Mouse (Mus musculus) embryo, embryonic 11 days (tissue): ENCODE results near the gene Coro6.

Experiments used
- DNase-seq: peaks from one replicate; pipeline ENCODE4 v3.0.0-alpha.2; 2015

Coro6 gene

GRCm38 (mm10) chr11:77465111-77465510 lies 2.9 kb downstream of the Coro6 start:
- no peak for DNase-seq

DNA sequence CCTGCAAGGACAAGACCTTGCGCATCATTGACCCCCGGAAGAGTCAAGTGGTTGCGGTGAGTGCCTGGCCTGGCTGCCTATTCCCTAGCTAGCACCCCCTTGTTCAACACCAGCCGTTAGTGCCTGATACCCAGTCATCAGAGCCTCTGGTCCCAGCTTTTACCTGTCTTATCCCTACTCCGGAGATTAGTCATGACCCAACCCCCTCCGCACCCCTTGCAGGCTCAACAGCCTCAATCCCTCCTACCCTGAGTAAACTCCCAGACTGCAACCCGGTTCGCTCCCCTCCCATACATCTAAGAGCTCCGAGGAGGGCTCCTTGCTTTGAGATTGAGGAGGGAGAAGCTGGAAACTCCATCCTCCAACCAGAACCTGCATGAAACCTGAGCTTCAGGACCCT lies 4.3 kb downstream of the Coro6 start:
- DNase-seq: no peak

- DNase-seq: peak; percentile 73
Measured at GRCm38 (mm10) chr11:77467157-77467556, 4.9 kb downstream of the Coro6 start.

GRCm38 (mm10) chr11:77467784-77468183 lies 5.6 kb downstream of the Coro6 start:
- peak; percentile 79 for DNase-seq

- DNase-seq: no peak
Measured at GRCm38 (mm10) chr11:77468397-77468796, 6.2 kb downstream of the Coro6 start.

GRCm38 (mm10) chr11:77471407-77471806 lies 9.2 kb downstream of the Coro6 start:
- no peak for DNase-seq

DNA sequence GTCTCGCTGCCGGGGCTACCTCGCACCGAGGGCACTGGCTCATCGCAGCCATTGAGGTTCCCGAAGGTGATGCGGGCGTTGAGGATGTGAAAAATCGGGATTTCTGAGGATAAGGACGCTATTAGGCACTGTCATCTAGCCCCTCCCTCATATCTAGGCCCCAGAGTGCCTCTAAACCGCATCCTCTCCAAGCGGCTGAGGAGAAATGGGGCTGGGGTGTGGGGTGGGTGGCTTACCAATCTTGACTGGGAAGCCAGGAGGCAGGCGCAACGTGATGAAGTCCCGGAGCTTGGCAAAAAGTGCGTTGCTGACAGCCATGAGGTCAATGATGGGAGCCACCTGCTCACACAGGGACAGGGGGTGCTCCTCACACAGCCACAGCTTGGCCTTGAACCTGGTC lies 10.6 kb downstream of the Coro6 start:
- DNase-seq: no peak

- no peak for DNase-seq
Measured at GRCm38 (mm10) chr11:77476216-77476615, 14.0 kb downstream of the Coro6 start.

DNA sequence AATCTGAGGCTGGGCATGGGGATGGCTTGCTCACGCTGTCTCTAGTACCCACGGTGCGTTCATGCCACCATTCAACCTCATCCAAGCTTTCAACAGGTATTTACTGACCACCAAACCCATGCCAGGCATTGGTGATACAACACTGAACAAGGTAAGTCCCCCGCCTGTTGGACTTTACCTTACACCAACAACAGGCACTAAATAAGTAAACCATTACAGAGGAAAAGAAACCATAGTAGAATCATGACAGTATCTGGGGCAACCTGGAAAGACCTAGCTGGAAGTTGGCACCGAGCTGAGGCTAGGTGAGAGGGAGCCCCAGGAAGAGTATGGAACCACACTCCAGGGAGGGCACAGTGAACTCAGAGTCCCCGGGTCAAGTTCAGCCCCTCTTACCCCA lies 14.7 kb downstream of the Coro6 start:
- DNase-seq: no peak

DNA sequence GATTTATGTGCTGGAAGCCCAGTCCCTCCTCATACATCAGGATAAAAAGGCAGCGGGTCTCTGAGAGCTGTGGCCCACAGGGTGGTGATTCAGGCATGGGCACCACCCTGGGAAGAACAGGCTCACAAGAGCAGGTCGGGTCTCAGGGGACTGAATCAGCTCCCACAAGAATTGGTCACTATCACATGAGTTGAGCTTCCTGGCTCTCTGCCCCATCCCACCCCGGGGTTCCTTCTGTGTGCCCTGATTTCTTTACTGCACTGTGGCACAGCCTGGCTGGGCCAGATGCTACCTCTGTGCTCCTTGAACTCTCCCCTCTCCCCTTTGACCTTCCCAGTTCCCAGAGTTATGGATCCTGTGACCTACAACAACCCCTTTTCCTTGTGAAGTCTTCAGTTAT lies 20.8 kb downstream of the Coro6 start:
- DNase-seq: no peak

DNA sequence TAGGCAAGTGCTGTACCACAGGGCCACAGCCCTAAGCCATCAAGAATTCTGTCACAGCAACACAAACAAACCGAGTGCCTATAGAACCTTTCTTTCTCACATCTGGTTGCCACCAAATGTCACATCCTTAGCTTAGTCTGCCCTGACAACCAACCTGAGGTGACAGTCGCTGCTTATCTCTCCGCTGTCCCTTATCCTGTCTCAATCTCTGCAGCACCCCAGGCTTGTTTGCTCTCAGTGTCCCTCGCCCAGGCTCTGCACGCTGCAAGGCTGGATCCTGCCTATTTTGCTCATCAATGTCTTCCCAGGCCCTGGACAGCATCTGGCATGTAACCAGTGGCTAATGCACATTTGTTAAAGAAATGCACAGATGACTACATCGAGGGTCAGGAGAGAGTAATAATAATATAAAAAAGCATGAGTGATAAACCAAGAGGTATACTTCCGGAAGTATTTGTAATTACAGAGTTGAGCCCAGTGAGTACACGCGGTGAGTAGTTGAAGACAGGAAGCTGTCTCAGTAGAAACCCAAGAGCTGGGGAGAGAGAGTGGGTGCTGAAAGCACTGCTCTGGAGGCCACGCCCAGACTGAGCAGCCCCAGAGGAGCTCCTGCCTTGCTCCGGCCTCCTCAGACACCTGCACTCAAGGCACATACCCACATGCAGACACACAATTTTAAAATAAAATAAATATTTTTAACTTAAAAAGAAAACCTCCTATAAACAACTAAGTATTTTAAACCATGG lies 21.5 kb downstream of the Coro6 start:
- no peak for DNase-seq

DNA sequence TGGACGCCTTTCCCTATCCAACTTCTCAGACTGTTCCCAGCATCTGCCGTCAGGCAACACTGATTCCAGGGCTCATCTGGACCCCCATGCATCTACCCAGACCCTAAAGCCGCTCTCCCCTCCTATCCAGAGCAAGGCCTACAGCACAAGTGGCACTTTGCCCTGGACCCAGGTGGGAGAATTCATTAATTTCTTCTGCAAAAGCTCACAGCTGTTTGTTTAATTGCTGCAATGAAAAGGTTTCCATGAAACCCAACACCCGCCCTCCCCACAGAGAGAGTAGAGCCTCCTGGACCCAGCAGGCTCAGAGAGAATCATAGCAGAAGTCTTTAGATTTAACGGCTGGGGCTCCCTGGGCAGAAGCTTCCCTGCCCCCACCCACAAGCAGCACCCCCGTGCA lies 23.0 kb downstream of the Coro6 start:
- DNase-seq: no peak

DNA sequence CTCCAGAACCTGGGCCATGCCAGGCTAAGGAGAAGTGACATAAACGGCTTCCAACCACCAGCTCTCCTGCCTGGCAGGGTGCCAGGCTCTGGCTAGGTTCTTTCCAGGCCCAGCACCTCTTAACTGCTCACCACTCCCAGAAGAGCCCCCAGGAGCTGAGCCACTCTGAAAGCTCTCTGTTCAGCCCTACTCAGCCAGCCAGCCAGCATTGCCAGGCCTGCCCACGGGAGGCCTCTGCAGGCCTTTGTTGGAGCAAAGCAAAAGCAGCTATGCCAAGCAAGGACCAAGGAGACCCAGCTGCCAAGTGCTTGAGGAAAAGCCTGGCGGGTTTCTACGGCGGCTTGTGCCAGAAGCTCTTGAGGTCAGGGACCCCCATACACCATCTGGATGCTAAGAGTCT lies 24.6 kb downstream of the Coro6 start:
- no peak for DNase-seq

GRCm38 (mm10) chr11:77488771-77489581 lies 26.8 kb downstream of the Coro6 start:
- peak; percentile 50 for DNase-seq

DNA sequence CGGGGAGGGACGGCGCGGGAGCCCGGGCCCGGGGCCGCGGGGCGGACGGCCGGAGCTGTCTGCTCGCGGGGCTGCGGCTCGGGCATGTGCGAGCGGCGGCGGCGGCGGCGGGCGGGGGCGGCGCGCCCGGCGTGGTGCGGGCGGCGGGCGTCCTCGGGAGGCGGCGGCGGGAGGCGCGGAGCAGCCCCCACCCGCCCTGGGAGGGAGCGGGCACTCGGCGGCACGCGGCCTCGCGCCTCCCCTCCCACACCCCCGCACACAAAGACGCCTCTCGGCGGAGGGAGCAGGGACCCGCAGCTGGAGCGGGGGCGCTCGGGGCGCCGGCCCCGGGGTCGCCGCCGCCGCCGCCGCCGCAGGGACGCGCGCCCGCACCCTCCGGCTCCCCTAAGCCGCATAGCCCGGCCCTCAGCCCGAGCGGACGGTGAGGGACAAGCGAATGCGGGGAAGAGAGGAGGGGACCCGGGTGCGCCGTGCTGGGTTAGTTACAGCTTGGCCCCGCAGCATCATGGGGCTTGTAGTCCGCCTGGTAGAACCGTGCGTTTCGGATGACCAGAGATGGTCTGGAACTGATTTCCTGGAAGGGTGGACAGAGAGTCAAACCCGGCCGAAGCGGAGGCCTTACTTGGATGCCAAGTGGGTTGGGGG lies 27.5 kb downstream of the Coro6 start, which contains the start of gene Ankrd13b:
Gene Ankrd13b, minus strand, starts transcription at position 88 of the 645 bp plus-strand sequence.
- DNase-seq: peak; percentile 91

DNA sequence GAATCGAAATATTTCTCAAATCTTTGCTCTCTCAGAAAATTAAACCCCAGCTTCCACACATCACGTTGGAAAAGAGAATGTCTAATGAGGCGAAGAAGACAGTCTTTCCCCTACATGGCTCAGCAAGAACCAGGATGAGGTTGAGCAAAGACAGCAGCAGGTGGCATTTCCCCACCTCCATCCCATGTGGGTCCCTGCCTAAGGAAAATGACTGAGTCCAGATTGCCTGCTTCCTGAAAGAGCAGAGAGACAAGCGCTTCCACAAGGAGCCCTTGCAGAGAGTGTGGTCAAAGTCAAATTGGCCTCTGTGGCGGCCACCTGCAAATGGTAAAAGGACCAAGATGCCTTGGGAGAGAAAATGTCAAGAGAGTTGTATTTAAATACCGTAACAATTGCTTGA lies 28.2 kb downstream of the Coro6 start:
- DNase-seq: no peak

- peak; percentile 95 for DNase-seq
Measured at GRCm38 (mm10) chr11:77491123-77491501, 28.9 kb downstream of the Coro6 start.

DNA sequence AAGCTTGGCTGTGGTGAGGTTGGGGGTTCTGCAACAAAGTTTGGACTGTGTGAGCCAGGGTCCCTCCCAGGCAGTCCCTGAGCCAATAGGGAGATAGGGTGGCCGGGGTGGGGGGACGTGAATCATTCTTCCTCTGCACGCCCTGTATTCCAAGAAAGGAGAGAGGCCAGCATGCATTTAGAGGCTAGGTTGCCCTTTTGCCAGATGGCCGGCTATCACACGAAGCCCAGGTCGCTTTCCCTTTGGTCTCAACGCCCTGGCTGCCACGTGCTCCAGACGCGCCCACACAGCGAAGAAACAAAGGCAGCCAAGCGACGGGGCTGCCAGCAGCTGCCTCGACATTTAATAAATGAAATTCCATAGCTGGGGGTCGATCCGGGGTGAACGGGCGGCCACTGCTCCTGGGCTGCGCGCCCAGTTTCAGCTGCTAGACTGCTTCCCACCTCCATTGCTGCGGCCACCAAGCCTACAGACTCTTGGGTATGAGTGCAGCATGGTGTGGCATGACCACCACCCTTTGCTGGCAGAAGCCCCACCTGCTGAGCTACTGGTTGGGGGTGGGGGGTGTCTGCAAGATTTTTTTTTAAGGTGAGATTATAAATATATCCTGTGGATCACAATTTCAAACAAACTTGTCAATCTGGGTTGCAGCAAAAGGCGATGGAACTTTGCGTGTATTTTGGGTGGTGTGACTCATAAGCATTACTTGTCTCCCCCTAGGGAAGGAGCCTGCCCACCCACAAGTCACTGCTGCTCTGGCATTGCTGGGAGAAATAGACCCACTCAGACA lies 29.5 kb downstream of the Coro6 start:
- peak; percentile 86 for DNase-seq

- peak; percentile 49 for DNase-seq
Measured at GRCm38 (mm10) chr11:77492311-77492871, 30.2 kb downstream of the Coro6 start.

DNA sequence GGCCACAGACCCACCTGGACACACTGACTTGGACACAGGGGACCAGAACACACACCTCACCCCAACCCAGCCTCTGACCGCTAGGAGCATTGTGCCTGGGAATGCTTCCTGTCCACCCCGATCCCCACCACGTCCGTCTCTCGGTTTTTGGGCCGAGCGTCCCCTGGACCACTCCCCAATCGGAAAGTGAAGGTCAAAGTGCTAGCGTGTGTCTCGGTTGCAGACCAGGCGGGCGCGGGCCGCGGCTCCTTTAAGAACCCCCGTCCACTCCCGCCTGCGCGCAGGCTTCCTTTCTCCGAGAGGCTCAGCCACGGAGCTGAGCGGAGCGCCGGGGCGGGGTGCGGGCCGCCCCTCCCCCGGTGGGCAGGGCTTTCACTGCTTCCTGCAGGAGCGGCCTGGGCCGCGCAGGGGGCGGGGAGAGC lies 30.7 kb downstream of the Coro6 start:
- DNase-seq: peak; percentile 97

GRCm38 (mm10) chr11:77493512-77494343 lies 31.5 kb downstream of the Coro6 start, which contains the start of gene Git1:
Gene Git1 (plus strand): TSS chr11:77493562.
- peak; percentile 61 for DNase-seq

DNA sequence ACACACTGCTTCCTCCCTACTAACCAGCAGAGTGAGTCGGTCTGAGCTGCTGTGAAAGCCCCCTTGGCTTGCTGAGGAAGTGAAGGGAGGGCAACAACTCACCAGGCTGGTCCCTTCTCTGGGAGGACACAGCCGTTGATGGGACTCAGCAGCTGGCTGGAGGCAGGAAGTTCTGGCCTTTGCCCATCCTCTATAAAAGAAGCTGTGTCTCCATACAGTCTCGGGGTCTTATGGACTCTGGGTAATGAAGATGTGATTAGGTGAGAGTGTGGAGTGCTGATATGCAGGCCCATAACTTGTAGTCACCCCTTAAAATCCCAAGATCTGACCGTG lies 32.1 kb downstream of the Coro6 start:
- DNase-seq: no peak
